Mouse (Mus musculus) frontal cortex, postnatal 36 days (tissue): Measurements from ENCODE around the gene Qars.

ENCODE experiments used
- DNase-seq, 2 experiments: peaks; one replicate each; pipeline ENCODE4 v3.0.0; 2022; ENCODE audit warnings: low spot score in 2 of 2

Gene Qars

GRCm38 (mm10) chr9:108530954-108531353 lies 23.4 kb downstream of the Qars start:
- DNase-seq: no peak

- no peak for DNase-seq
Observed at GRCm38 (mm10) chr9:108531496-108531895, 24.0 kb downstream of the Qars start.

GRCm38 (mm10) chr9:108540846-108541245 lies 33.3 kb downstream of the Qars start:
- DNase-seq: no peak

GRCm38 (mm10) chr9:108545986-108546385 lies 38.5 kb downstream of the Qars start:
- no peak for DNase-seq

GRCm38 (mm10) chr9:108546875-108547274 lies 39.4 kb downstream of the Qars start:
- no peak for DNase-seq

GRCm38 (mm10) chr9:108559169-108559568 lies 51.7 kb downstream of the Qars start:
- DNase-seq: no peak

- peak; percentile 90 to 96 for DNase-seq
Observed at GRCm38 (mm10) chr9:108560227-108560841, 52.8 kb downstream of the Qars start, which contains the start of gene Impdh2. Gene Impdh2 (plus strand): TSS chr9:108560286.

GRCm38 (mm10) chr9:108563671-108564070 lies 56.2 kb downstream of the Qars start:
- no peak for DNase-seq

- DNase-seq: no peak
Observed at GRCm38 (mm10) chr9:108564131-108564530, 56.6 kb downstream of the Qars start.
